Mouse (Mus musculus): ENCODE data around the gene Gpr152.

DNA sequence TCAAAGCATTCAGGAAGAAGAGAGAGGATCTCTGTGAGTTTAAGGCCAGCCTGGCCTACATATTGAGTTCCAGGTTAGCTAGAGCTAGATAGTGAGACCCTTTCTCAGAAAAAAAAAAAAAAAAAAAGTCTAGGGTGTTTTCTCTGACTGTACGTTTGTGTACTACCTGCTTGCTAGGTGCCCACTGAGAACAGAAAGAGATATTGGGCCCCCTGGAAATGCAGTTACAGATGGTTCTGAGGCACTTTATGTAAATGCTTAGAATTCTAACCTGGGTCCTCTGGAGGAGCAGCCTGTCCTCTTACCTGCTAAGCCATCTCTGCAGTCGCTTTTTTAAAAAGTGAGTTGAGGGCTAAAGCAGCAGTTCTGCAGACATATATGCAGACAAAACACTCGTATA lies 43.8 kb upstream of the Gpr152 start:
- TF ChIP-seq EP300 (IDR thresholded peaks at IDR 0.05; ENCODE audit: low read depth) (no peak), CTCF (IDR thresholded peaks at IDR 0.05; ENCODE audit: low read depth) (no peak)

Data from liver, embryonic 14.5 days (tissue).